Mouse (Mus musculus) stomach, postnatal 0 days (tissue): ENCODE data around the gene Lrig2.

Source experiments
- CTCF ChIP-seq: IDR thresholded peaks from 2 replicates; pipeline ENCODE4 v1.5.1; 2016; ENCODE audit warnings: antibody characterized with exemption, low read depth, mild to moderate bottlenecking, moderate library complexity
- EP300 ChIP-seq: optimal IDR thresholded peaks from 2 replicates; pipeline ENCODE3; 2016; ENCODE audit warnings: antibody characterized with exemption

GRCm38 (mm10) chr3:104437576-104437975 lies 74.1 kb downstream of the Lrig2 start:
- TF ChIP-seq CTCF = no peak
- no peak for TF ChIP-seq EP300
